Mouse (Mus musculus) liver, embryonic 13.5 days (tissue): Measurements from ENCODE around the gene Pdha2. TPM values are rescaled to one million over a fixed set of nuclear protein-coding genes. Genes with fewer than 3 reads are reported as not detected.

Source experiments
- ATAC-seq: fragments of 200-750 bp; cut with Nextera tagmentation; 2 replicates; pipeline ENCODE4 v1.8.0; 2017; ENCODE audit warnings: low read depth, mild to moderate bottlenecking, moderate number of reproducible peaks, moderate library complexity
- DNase-seq: peaks from one replicate; pipeline ENCODE4 v3.0.0; 2022
- H3K27ac ChIP-seq: fragments of 300-500 bp; sonication (generic); 2 replicates; pipeline ENCODE4 v1.5.1; 2015; ENCODE audit warnings: moderate library complexity, mild to moderate bottlenecking, inconsistent platforms
- H3K27me3 ChIP-seq: fragments of 300-500 bp; sonication (generic); 2 replicates; pipeline ENCODE4 v1.6.1; 2015; ENCODE audit warnings: mild to moderate bottlenecking, inconsistent platforms
- H3K36me3 ChIP-seq: fragments of 300-500 bp; sonication (generic); 2 replicates; pipeline ENCODE4 v1.6.1; 2015; ENCODE audit warnings: mild to moderate bottlenecking, inconsistent platforms
- H3K4me1 ChIP-seq: fragments of 300-500 bp; sonication (generic); replicated peaks from 2 replicates; pipeline ENCODE4 v1.6.1; 2015; ENCODE audit warnings: inconsistent platforms
- H3K4me2 ChIP-seq: fragments of 300-500 bp; sonication (generic); 2 replicates; pipeline ENCODE4 v1.6.1; 2015; ENCODE audit warnings: inconsistent platforms, mild to moderate bottlenecking, moderate library complexity
- H3K4me3 ChIP-seq: fragments of 300-500 bp; sonication (generic); replicated peaks from 2 replicates; pipeline ENCODE4 v1.5.1; 2015; ENCODE audit warnings: mild to moderate bottlenecking, inconsistent platforms
- H3K9ac ChIP-seq: fragments of 300-500 bp; sonication (generic); 2 replicates; pipeline ENCODE4 v1.6.1; 2015; ENCODE audit warnings: mild to moderate bottlenecking, inconsistent platforms
- H3K9me3 ChIP-seq: fragments of 300-500 bp; sonication (generic); replicated peaks from 2 replicates; pipeline ENCODE4 v1.6.1; 2016; ENCODE audit warnings: inconsistent platforms
- WGBS: fragments of 180-500 bp; shearing (Covaris S2); methylation state at CpG from one replicate; pipeline ENCODE4 v1.1.7; 2015; ENCODE audit not compliant: insufficient replicate concordance; 5-methylcytosine and 5-hydroxymethylcytosine counted together
- polyA plus RNA-seq: library from polyadenylated mRNA; unstranded; fragments of >200 nt; fragmentation: Nextera tagmentation; extraction: Ambion mirVana; gene quantifications from 2 replicates; pipeline ENCODE4 v1.2.1, GENCODE M21; 2015

The Pdha2 gene
- not detected in 2 replicates for polyA plus RNA-seq

DNA sequence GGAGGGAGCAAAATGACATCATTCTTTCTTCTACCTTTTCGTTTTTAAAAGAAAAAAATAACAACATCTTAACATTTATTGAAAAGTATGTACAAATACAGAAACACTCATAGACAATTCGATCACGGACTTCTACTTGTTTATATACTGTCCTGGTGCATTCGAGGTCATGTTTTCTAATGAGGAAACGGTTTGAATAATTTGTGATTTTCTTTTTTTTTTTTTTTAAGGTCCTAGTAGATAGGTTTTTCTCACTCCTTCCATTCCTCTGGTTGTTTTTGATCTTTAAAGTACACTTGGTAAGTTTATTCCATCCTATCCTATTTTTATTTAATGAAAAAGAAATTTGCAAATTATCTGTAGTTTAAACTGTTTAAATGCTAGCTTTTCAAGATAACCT is at the start of gene Pdha2:
Gene Pdha2 (minus strand): TSS at position 101 of the 400 bp plus-strand sequence.
- H3K9me3 ChIP-seq, result no peaks in the 10 kb centered on the region
- H3K36me3 ChIP-seq, result no peaks in the 10 kb centered on the region
- no peak within 1 kb of the TSS for H3K9ac ChIP-seq
- no peak within 1 kb of the TSS for H3K4me3 ChIP-seq
- H3K27me3 ChIP-seq, result no peaks in the 10 kb centered on the region
- no peak for ATAC-seq
- WGBS, result 65% methylated on average over 5 of the region's 5 CpGs
- H3K4me2 ChIP-seq, result no peak within 1 kb of the TSS
- no peaks in the 10 kb centered on the region for H3K4me1 ChIP-seq
- no peak for DNase-seq
- H3K27ac ChIP-seq, result no peak within 1 kb of the TSS

DNA sequence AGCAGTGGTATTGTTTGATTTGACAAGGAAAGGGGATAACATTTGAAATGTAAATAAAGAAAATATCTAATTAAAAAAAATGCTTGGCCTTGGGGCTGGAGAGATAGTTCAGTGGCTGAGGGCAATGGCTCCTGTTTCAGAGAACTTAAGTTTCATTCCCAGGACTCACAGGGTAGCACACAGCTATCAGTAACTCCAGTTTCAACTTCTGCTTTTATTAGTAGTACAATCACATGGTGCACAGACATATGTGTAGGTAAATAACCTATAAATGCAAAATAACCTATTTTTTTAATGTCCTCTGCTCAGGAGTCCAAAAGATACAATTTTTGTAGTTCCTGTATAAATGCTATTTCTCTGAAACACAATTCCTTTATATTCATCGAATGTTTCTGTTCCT is 48.4 kb upstream of the Pdha2 start:
- no peak overlapping the region for H3K4me2 ChIP-seq
- H3K4me3 ChIP-seq, result no peak overlapping the region
- 68% methylated on average over 1 of the region's 1 CpGs for WGBS
- H3K27me3 ChIP-seq, result no peaks in the 10 kb centered on the region
- no peak for ATAC-seq
- no peak overlapping the region for H3K27ac ChIP-seq
- no peaks in the 10 kb centered on the region for H3K4me1 ChIP-seq
- no peak overlapping the region for H3K9ac ChIP-seq
- no peaks in the 10 kb centered on the region for H3K36me3 ChIP-seq
- H3K9me3 ChIP-seq, result no peaks in the 10 kb centered on the region
- DNase-seq, result no peak

- WGBS, result 47% methylated on average over 1 of the region's 1 CpGs
- H3K9ac ChIP-seq, result no peak overlapping the region
- H3K4me2 ChIP-seq, result no peak overlapping the region
- ATAC-seq (no peak), DNase-seq (no peak)
- no peaks in the 10 kb centered on the region for H3K36me3 ChIP-seq
- no peak overlapping the region for H3K27ac ChIP-seq
- H3K27me3 ChIP-seq, result no peaks in the 10 kb centered on the region
- no peaks in the 10 kb centered on the region for H3K4me1 ChIP-seq
- no peak overlapping the region for H3K4me3 ChIP-seq
- H3K9me3 ChIP-seq, result no peaks in the 10 kb centered on the region
These were observed 39.3 kb upstream of the Pdha2 start for GRCm38 (mm10) chr3:141251440-141251839.

DNA sequence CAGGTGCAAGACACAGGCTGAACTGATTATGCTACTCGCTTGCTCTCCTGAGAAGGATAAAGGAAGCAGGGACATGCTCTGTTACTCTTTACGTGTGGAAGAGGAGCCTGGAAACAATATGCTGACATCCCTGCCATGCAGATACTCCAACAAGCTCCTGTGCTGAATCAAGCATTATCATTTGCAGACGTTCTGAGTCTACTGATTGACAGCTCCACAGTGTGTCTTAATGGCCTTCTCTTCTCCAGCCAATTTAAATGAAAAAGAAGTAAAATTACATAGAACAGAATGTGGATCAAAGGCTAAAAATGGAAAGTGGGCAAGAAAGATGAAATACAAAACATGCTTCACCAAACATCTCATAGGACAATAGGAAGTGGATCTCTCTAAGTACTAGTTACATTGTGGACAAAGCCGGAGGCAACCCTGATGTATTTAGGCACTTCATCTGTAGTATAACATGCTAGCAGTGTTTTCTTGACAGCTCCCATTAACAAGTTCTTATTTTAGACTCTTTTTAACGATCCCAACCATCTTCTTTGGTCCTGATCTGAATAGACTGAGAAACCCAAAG is 32.7 kb upstream of the Pdha2 start:
- no peaks in the 10 kb centered on the region for H3K27me3 ChIP-seq
- no peak overlapping the region for H3K9ac ChIP-seq
- no peaks in the 10 kb centered on the region for H3K4me1 ChIP-seq
- H3K4me2 ChIP-seq, result no peak overlapping the region
- no peaks in the 10 kb centered on the region for H3K9me3 ChIP-seq
- DNase-seq (no peak), ATAC-seq (no peak)
- H3K36me3 ChIP-seq, result no peaks in the 10 kb centered on the region
- 55% methylated on average over 5 of the region's 5 CpGs for WGBS
- no peak overlapping the region for H3K4me3 ChIP-seq
- H3K27ac ChIP-seq, result no peak overlapping the region

DNA sequence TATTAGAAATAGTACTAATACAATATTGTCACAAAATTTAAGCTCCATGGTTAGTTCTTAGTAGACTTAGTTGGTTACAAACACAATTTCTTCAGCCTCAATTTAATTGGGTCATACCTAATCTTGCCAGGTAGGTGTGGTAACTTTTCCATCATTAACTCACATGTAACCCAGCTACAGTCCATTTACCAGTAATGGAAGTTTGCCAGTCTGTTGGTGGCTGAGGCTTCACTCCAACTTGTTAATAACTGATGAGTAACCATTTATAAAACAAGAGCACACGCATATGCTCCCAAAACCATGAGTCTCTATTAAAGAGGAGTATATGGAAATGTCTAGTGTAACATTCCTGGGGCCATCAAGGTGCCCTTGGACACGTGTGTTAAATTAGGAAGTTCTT is 25.9 kb upstream of the Pdha2 start:
- DNase-seq (no peak), ATAC-seq (no peak)
- Histone ChIP-seq H3K4me2 (no peak overlapping the region), H3K9ac (no peak overlapping the region), H3K36me3 (no peaks in the 10 kb centered on the region), H3K4me1 (no peaks in the 10 kb centered on the region), H3K27ac (no peak overlapping the region), H3K9me3 (no peaks in the 10 kb centered on the region), H3K27me3 (no peaks in the 10 kb centered on the region), H3K4me3 (no peak overlapping the region)
- 44% methylated on average over 2 of the region's 2 CpGs for WGBS

- Histone ChIP-seq H3K27me3 (no peaks in the 10 kb centered on the region), H3K36me3 (no peaks in the 10 kb centered on the region), H3K27ac (no peak overlapping the region), H3K4me3 (no peak overlapping the region), H3K9me3 (no peaks in the 10 kb centered on the region), H3K4me2 (no peak overlapping the region), H3K4me1 (no peaks in the 10 kb centered on the region), H3K9ac (no peak overlapping the region)
- ATAC-seq, result no peak
- WGBS, result 37% methylated on average over 2 of the region's 2 CpGs
- DNase-seq, result no peak
These were observed 17.0 kb upstream of the Pdha2 start for GRCm38 (mm10) chr3:141229148-141229547.

DNA sequence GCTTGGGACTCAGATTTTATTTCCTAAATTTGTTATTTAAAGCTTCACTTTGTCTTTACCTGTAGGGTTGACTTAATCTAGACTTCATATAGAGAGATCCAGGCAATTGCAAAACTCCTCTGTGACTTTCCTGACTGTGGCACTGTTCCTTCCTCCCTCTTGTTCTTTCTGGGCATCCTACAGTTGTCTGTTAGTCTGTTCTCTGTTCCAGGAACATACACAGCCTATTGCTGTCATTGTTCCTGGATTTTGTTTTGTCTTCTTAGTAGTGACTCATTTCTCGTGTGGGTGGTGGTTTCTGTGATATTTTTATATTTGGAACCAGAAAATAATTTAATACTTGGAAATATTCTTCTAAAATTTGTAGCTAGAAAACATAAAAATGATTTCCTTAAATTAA is 10.2 kb upstream of the Pdha2 start:
- H3K4me2 ChIP-seq, result no peak overlapping the region
- H3K4me1 ChIP-seq, result no peaks in the 10 kb centered on the region
- H3K9ac ChIP-seq, result no peak overlapping the region
- no peak overlapping the region for H3K27ac ChIP-seq
- no peaks in the 10 kb centered on the region for H3K27me3 ChIP-seq
- WGBS, result 29% methylated on average over 1 of the region's 1 CpGs
- no peaks in the 10 kb centered on the region for H3K36me3 ChIP-seq
- no peaks in the 10 kb centered on the region for H3K9me3 ChIP-seq
- DNase-seq (no peak), ATAC-seq (no peak)
- H3K4me3 ChIP-seq, result no peak overlapping the region

DNA sequence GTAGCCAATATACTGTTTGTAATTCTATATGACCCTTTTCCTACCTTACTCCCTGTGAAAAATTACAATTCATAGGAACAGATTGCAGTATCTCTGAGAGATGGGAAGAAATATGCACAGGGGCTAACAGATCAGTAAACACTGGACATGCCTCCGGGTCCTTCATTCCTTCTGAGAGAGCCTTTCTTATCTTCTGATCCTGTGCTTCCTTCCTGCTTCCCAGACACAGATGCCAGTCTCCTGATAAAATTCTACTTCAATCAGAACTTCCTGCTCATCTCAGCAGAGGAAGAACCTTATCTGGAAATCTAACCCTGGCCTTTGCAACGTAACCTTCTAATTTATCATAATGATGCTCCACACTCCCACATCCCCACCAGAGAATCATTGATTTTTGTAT is 6.4 kb upstream of the Pdha2 start:
- DNase-seq (no peak), ATAC-seq (no peak)
- no peak overlapping the region for H3K4me2 ChIP-seq
- H3K36me3 ChIP-seq, result no peaks in the 10 kb centered on the region
- no peak overlapping the region for H3K4me3 ChIP-seq
- H3K9ac ChIP-seq, result no peak overlapping the region
- WGBS, result 12% methylated on average over 2 of the region's 2 CpGs
- no peaks in the 10 kb centered on the region for H3K9me3 ChIP-seq
- no peaks in the 10 kb centered on the region for H3K4me1 ChIP-seq
- H3K27me3 ChIP-seq, result no peaks in the 10 kb centered on the region
- no peak overlapping the region for H3K27ac ChIP-seq

- DNase-seq (no peak), ATAC-seq (no peak)
- Histone ChIP-seq H3K4me2 (no peak overlapping the region), H3K9ac (no peak overlapping the region), H3K36me3 (no peaks in the 10 kb centered on the region), H3K9me3 (no peaks in the 10 kb centered on the region), H3K27me3 (no peaks in the 10 kb centered on the region), H3K4me3 (no peak overlapping the region), H3K4me1 (no peaks in the 10 kb centered on the region), H3K27ac (no peak overlapping the region)
These were observed 4.8 kb upstream of the Pdha2 start for GRCm38 (mm10) chr3:141216999-141217398.

DNA sequence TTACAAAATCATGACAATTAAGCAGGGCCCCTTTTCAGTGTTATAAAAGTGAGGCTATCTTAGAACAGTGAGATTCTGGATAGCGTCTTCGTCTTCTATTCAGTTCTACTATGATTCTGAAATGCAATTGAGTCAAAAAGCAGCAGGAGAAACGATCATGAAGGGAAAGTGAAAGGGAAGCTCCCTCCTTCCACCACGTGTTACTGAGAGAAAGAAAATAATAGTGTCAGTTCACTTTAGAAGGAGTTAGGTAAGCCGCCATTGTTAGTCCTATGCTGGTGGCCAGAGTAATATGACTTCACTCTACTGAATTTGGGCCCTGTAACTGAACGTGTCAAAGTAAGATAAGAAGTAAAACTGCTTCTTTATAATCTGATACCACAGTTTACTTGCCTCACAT is 4.1 kb upstream of the Pdha2 start:
- Histone ChIP-seq H3K27ac (no peak overlapping the region), H3K4me2 (no peak overlapping the region), H3K36me3 (no peaks in the 10 kb centered on the region), H3K27me3 (no peaks in the 10 kb centered on the region), H3K9ac (no peak overlapping the region), H3K4me1 (no peaks in the 10 kb centered on the region), H3K9me3 (no peaks in the 10 kb centered on the region), H3K4me3 (no peak overlapping the region)
- WGBS, result 53% methylated on average over 6 of the region's 6 CpGs
- ATAC-seq (no peak), DNase-seq (no peak)

- DNase-seq (no peak), ATAC-seq (no peak)
- H3K9me3 ChIP-seq, result no peaks in the 10 kb centered on the region
- H3K4me2 ChIP-seq, result no peak overlapping the region
- H3K27ac ChIP-seq, result no peak overlapping the region
- WGBS, result 70% methylated on average over 2 of the region's 2 CpGs
- no peak overlapping the region for H3K4me3 ChIP-seq
- H3K27me3 ChIP-seq, result no peaks in the 10 kb centered on the region
- H3K4me1 ChIP-seq, result no peaks in the 10 kb centered on the region
- H3K9ac ChIP-seq, result no peak overlapping the region
- H3K36me3 ChIP-seq, result no peaks in the 10 kb centered on the region
These were observed 2.6 kb upstream of the Pdha2 start for GRCm38 (mm10) chr3:141214789-141215188.

- Histone ChIP-seq H3K9me3 (no peaks in the 10 kb centered on the region), H3K36me3 (no peaks in the 10 kb centered on the region), H3K9ac (no peak overlapping the region), H3K4me2 (no peak overlapping the region), H3K4me3 (no peak overlapping the region), H3K27ac (no peak overlapping the region), H3K4me1 (no peaks in the 10 kb centered on the region), H3K27me3 (no peaks in the 10 kb centered on the region)
- ATAC-seq (no peak), DNase-seq (no peak)
These were observed 2.0 kb upstream of the Pdha2 start for GRCm38 (mm10) chr3:141214197-141214596.
